Mouse (Mus musculus): ENCODE data around the gene Tmem266.

Gene Tmem266

GRCm38 (mm10) chr9:55398985-55399554 is 72.4 kb downstream of the Tmem266 start:
- no peak for DNase-seq (ENCODE audit: low read depth, low spot score)

GRCm38 (mm10) chr9:55402276-55402675 is 75.6 kb downstream of the Tmem266 start:
- no peak for DNase-seq (ENCODE audit: low read depth, low spot score)

GRCm38 (mm10) chr9:55404256-55404655 is 77.5 kb downstream of the Tmem266 start:
- DNase-seq (ENCODE audit: low read depth, low spot score), result no peak

GRCm38 (mm10) chr9:55404976-55405702 is 78.4 kb downstream of the Tmem266 start:
- DNase-seq (ENCODE audit: low read depth, low spot score), result no peak

- no peak for DNase-seq (ENCODE audit: low read depth, low spot score)
These were observed 80.1 kb downstream of the Tmem266 start for GRCm38 (mm10) chr9:55406773-55407172.

GRCm38 (mm10) chr9:55408851-55409250 is 82.1 kb downstream of the Tmem266 start:
- no peak for DNase-seq (ENCODE audit: low read depth, low spot score)

- DNase-seq (ENCODE audit: low read depth, low spot score), result no peak
These were observed 83.1 kb downstream of the Tmem266 start for GRCm38 (mm10) chr9:55409833-55410232.

- no peak for DNase-seq (ENCODE audit: low read depth, low spot score)
These were observed 83.7 kb downstream of the Tmem266 start for GRCm38 (mm10) chr9:55410430-55410829.

- no peak for DNase-seq (ENCODE audit: low read depth, low spot score)
These were observed 84.4 kb downstream of the Tmem266 start for GRCm38 (mm10) chr9:55411154-55411553.

- DNase-seq (ENCODE audit: low read depth, low spot score), result no peak
These were observed 95.1 kb downstream of the Tmem266 start for GRCm38 (mm10) chr9:55421786-55422185.

- DNase-seq (ENCODE audit: low read depth, low spot score), result no peak
These were observed 97.0 kb downstream of the Tmem266 start for GRCm38 (mm10) chr9:55423451-55424424.

GRCm38 (mm10) chr9:55425271-55425810 is 98.6 kb downstream of the Tmem266 start:
- DNase-seq (ENCODE audit: low read depth, low spot score), result no peak

- peak; percentile 48 for DNase-seq (ENCODE audit: low read depth, low spot score)
These were observed 102.7 kb downstream of the Tmem266 start for GRCm38 (mm10) chr9:55429242-55429975.

GRCm38 (mm10) chr9:55430133-55430532 is 103.4 kb downstream of the Tmem266 start:
- no peak for DNase-seq (ENCODE audit: low read depth, low spot score)

GRCm38 (mm10) chr9:55432306-55433289 is 105.9 kb downstream of the Tmem266 start:
- DNase-seq (ENCODE audit: low read depth, low spot score), result no peak

- DNase-seq (ENCODE audit: low read depth, low spot score), result no peak
These were observed 107.2 kb downstream of the Tmem266 start for GRCm38 (mm10) chr9:55433875-55434274.

GRCm38 (mm10) chr9:55438433-55438832 is 111.7 kb downstream of the Tmem266 start:
- DNase-seq (ENCODE audit: low read depth, low spot score), result no peak

GRCm38 (mm10) chr9:55439206-55439780 is 112.6 kb downstream of the Tmem266 start:
- no peak for DNase-seq (ENCODE audit: low read depth, low spot score)

- no peak for DNase-seq (ENCODE audit: low read depth, low spot score)
These were observed 120.8 kb downstream of the Tmem266 start for GRCm38 (mm10) chr9:55447509-55447908.

- DNase-seq (ENCODE audit: low read depth, low spot score), result no peak
These were observed 122.4 kb downstream of the Tmem266 start for GRCm38 (mm10) chr9:55449108-55449507.
